Comparison of ENCODE assay signal across 8 mouse cellular contexts in genomic region chr14:25606372-25607140, GRCm38 (mm10).
DNase-seq lines count a peak whose midpoint lies in the region; ATAC-seq and TF ChIP-seq lines count a peak whose summit lies in the region.

No protein-coding gene starts in this region.

- 2% methylated on average over 28 of the region's 31 CpGs for WGBS in embryonic facial prominence, embryonic 13.5 days
- 4% methylated on average over 31 of the region's 31 CpGs for WGBS in heart, embryonic 15.5 days
- WGBS in kidney, embryonic 16.5 days = 2% methylated on average over 31 of the region's 31 CpGs

- no peak for DNase-seq in ES-E14 (ENCODE audit: low read depth, low spot score)
- peak; percentile 75 for DNase-seq in lung, postnatal 25 days (ENCODE audit: low spot score)
- peak; percentile 56 for DNase-seq in right cerebral cortex, postnatal 25 days
- no peak for DNase-seq in left cerebral cortex, adult 8-10 months (ENCODE audit: low spot score in 2 of 2)

- H3K27me3 ChIP-seq in C2C12 (ENCODE audit: control insufficient read depth, insufficient read depth, insufficient read length) = no peaks in the 10 kb centered on the region
- H3K27me3 ChIP-seq in embryonic facial prominence, embryonic 13.5 days = no peaks in the 10 kb centered on the region
- H3K27me3 ChIP-seq in heart, embryonic 15.5 days = no peaks in the 10 kb centered on the region
- no peaks in the 10 kb centered on the region for H3K27me3 ChIP-seq in kidney, embryonic 16.5 days (ENCODE audit: insufficient read depth, low read length)

- ATAC-seq in embryonic facial prominence, embryonic 13.5 days (ENCODE audit: insufficient number of reproducible peaks, insufficient read depth, low FRiP score, low TSS enrichment, low read depth) = no peak
- ATAC-seq in heart, embryonic 15.5 days (replicated peaks; ENCODE audit: insufficient number of reproducible peaks, insufficient read depth, low FRiP score, low read depth) = peak; percentile 60
- peak; percentile 70 for ATAC-seq in kidney, embryonic 16.5 days (ENCODE audit: low FRiP score, low TSS enrichment)

- H3K36me3 ChIP-seq in C2C12 (ENCODE audit: control insufficient read depth, insufficient read depth) = no peaks in the 10 kb centered on the region
- H3K36me3 ChIP-seq in ES-E14 (ENCODE audit: control insufficient read depth, insufficient read depth, low read length, poor library complexity, severe bottlenecking) = no peaks in the 10 kb centered on the region
- H3K36me3 ChIP-seq in embryonic facial prominence, embryonic 13.5 days = no peaks in the 10 kb centered on the region
- no peaks in the 10 kb centered on the region for H3K36me3 ChIP-seq in heart, embryonic 15.5 days
- H3K36me3 ChIP-seq in kidney, embryonic 16.5 days (ENCODE audit: insufficient read depth, low read length) = no peaks in the 10 kb centered on the region

- H3K9me3 ChIP-seq in ES-E14 (ENCODE audit: control insufficient read depth, insufficient read depth, low read depth, low read length) = no peaks in the 10 kb centered on the region
- H3K9me3 ChIP-seq in embryonic facial prominence, embryonic 13.5 days = no peaks in the 10 kb centered on the region
- no peaks in the 10 kb centered on the region for H3K9me3 ChIP-seq in heart, embryonic 15.5 days (replicated peaks)
- no peaks in the 10 kb centered on the region for H3K9me3 ChIP-seq in kidney, embryonic 16.5 days (ENCODE audit: low read length)

- peak overlapping the region; percentile 81 for H3K9ac ChIP-seq in ES-E14 (ENCODE audit: insufficient read depth, low read depth, low read length, poor library complexity, severe bottlenecking)
- peak overlapping the region; percentile 89 for H3K9ac ChIP-seq in embryonic facial prominence, embryonic 13.5 days
- peak overlapping the region; percentile 91 for H3K9ac ChIP-seq in heart, embryonic 15.5 days
- H3K9ac ChIP-seq in kidney, embryonic 16.5 days (replicated peaks; ENCODE audit: low read length) = peak overlapping the region; percentile 92

- peaks cover 13 to 35% of the 10 kb centered on the region in 2 experiments for H3K4me1 ChIP-seq in ES-E14 (ENCODE audit: control insufficient read depth in 2 of 2, insufficient read depth in 2 of 2, low read length in 2 of 2, poor library complexity in 1 of 2)
- H3K4me1 ChIP-seq in embryonic facial prominence, embryonic 13.5 days = peaks cover 87% of the 10 kb centered on the region
- H3K4me1 ChIP-seq in heart, embryonic 15.5 days (replicated peaks) = peaks cover 87% of the 10 kb centered on the region
- H3K4me1 ChIP-seq in kidney, embryonic 16.5 days (ENCODE audit: insufficient read depth, low read length) = peaks cover 81% of the 10 kb centered on the region

- TF ChIP-seq CTCF in C2C12 (IDR thresholded peaks at IDR 0.05; ENCODE audit: control insufficient read depth, insufficient read depth, insufficient read length) = no peak

- H3K27ac ChIP-seq in ES-E14 (ENCODE audit: insufficient read depth, low read depth, low read length, poor library complexity, severe bottlenecking) = peak overlapping the region; percentile 4
- peak overlapping the region; percentile 92 for H3K27ac ChIP-seq in embryonic facial prominence, embryonic 13.5 days
- H3K27ac ChIP-seq in heart, embryonic 15.5 days = peak overlapping the region; percentile 94
- H3K27ac ChIP-seq in kidney, embryonic 16.5 days (ENCODE audit: low read length) = peak overlapping the region; percentile 94

- in situ Hi-C loops in ES-E14 (cut with MboI; ENCODE audit: low sequenced_read_pairs in 2 of 2, unreplicated experiment in 2 of 2) = no loop called here

- H3K79me2 ChIP-seq in C2C12 (ENCODE audit: control insufficient read depth, insufficient read depth) = peaks cover 47% of the 10 kb centered on the region

- H3ac ChIP-seq in C2C12 (ENCODE audit: control insufficient read depth, insufficient read length, low read depth) = peak overlapping the region; percentile 58

- H3K4me3 ChIP-seq in C2C12 (ENCODE audit: insufficient read depth, poor library complexity, severe bottlenecking) (peak overlapping the region; percentile 31), ES-E14 (ENCODE audit: insufficient read depth in 1 of 2, low read depth in 1 of 2, low read length in 2 of 2, poor library complexity in 1 of 2, severe bottlenecking in 1 of 2) (peak overlapping the region; percentile 81 to 83)
- peak overlapping the region; percentile 74 for H3K4me3 ChIP-seq in embryonic facial prominence, embryonic 13.5 days
- peak overlapping the region; percentile 85 for H3K4me3 ChIP-seq in heart, embryonic 15.5 days
- peak overlapping the region; percentile 75 for H3K4me3 ChIP-seq in kidney, embryonic 16.5 days (ENCODE audit: low read length)

- H3K79me3 ChIP-seq in C2C12 (ENCODE audit: low read depth) = peaks cover 6% of the 10 kb centered on the region

- H3K4me2 ChIP-seq in embryonic facial prominence, embryonic 13.5 days = peak overlapping the region; percentile 97
- peak overlapping the region; percentile 99 for H3K4me2 ChIP-seq in heart, embryonic 15.5 days
- peak overlapping the region; percentile 98 for H3K4me2 ChIP-seq in kidney, embryonic 16.5 days (replicated peaks; ENCODE audit: low read depth, low read length)

TF ChIP-seq in C2C12, 6 proteins besides CTCF, POLR2A, EP300 and RAD21:
- TF ChIP-seq CEBPB (IDR thresholded peaks at IDR 0.05; ENCODE audit: low read depth) (no peak), USF1 (IDR thresholded peaks at IDR 0.05; ENCODE audit: low read depth) (no peak), MYOD1 (IDR thresholded peaks at IDR 0.05; ENCODE audit: control insufficient read depth, insufficient read length, low read depth) (no peak), MAX (IDR thresholded peaks at IDR 0.05) (no peak), FOSL1 (IDR thresholded peaks at IDR 0.05; ENCODE audit: insufficient read depth, low read length, poor library complexity, severe bottlenecking) (no peak), MYOG (IDR thresholded peaks at IDR 0.05; ENCODE audit: control insufficient read depth, extremely low read depth, insufficient read length) (no peak)

TF ChIP-seq in ES-E14, 5 proteins besides CTCF, POLR2A, EP300 and RAD21:
- TF ChIP-seq CHD2 (IDR thresholded peaks at IDR 0.05; ENCODE audit: low read depth, low read length) (no peak), ZNF384 (IDR thresholded peaks at IDR 0.05; ENCODE audit: low read depth, low read length) (no peak), HCFC1 (IDR thresholded peaks at IDR 0.05; ENCODE audit: borderline replicate concordance, insufficient read depth, low read length) (no peak), MAFK (IDR thresholded peaks at IDR 0.05; ENCODE audit: insufficient read depth, low read depth, low read length) (no peak), ZC3H11A (IDR thresholded peaks at IDR 0.05; ENCODE audit: borderline replicate concordance, low read depth, low read length) (no peak)

Comparison
In these comparisons a context has a peak if more than half of its experiments do, and no peak if none do; other contexts are left out.
1. H3K4me3 ChIP-seq: peak in every context shown above with its lines; median percentile 85 in heart, embryonic 15.5 days; 82 in ES-E14; 75 in kidney, embryonic 16.5 days; 74 in embryonic facial prominence, embryonic 13.5 days; 31 in C2C12.
2. DNase-seq: peak in lung, postnatal 25 days (single experiment) and right cerebral cortex, postnatal 25 days (single experiment); none in ES-E14 (single experiment) and left cerebral cortex, adult 8-10 months (0 of 2).
3. H3K27ac ChIP-seq: peak in every context shown above with its lines; median percentile 94 in heart, embryonic 15.5 days; 94 in kidney, embryonic 16.5 days; 92 in embryonic facial prominence, embryonic 13.5 days; 4 in ES-E14.
4. Peak in every context shown above with its lines, with median percentiles within 50 percentile points of each other: H3K9ac ChIP-seq and H3K4me2 ChIP-seq.